Mouse (Mus musculus): ENCODE measurements around the gene Psme3. TPM values are rescaled to one million over a fixed set of nuclear protein-coding genes. Genes with fewer than 3 reads are reported as not detected.

Gene Psme3
- polyA plus RNA-seq, 1 experiment from 2014 or later: 103 TPM

DNA sequence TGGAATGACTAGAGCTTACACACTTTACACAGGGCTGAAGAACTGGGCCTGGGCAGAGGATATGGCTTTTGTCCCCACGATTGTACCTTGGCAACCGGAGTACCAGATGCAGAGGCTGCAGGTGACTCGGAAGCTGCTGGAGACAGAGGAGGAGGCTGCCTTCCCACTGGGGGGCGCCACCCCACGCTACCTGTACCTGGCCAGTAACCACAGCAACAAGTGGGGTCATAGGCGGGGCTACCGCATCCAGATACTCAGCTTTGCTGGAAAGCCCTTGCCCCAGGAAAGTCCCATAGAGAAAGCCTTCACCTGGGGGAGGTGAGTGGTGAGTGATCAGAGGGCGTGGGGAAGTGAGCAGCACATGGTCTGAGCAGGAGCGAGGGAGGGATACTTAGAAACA lies 19.7 kb downstream of the Psme3 start:
- H3K4me1 ChIP-seq (ENCODE audit: control insufficient read depth, insufficient read depth, low read length): peaks cover 9% of the 10 kb centered on the region
- no peak overlapping the region for H3K27ac ChIP-seq (ENCODE audit: low read length)
- no peaks in the 10 kb centered on the region for H3K9me3 ChIP-seq (replicated peaks; ENCODE audit: control insufficient read depth, low read length)
- H3K4me2 ChIP-seq (ENCODE audit: low read depth, low read length): no peak overlapping the region
- H3K9ac ChIP-seq (ENCODE audit: low read length): no peak overlapping the region
- H3K4me3 ChIP-seq (ENCODE audit: low read length): no peak overlapping the region
- no peak for ATAC-seq (replicated peaks; ENCODE audit: extremely low read depth, insufficient read depth, low FRiP score)
- 77% methylated on average over 9 of the region's 9 CpGs for WGBS
- no peaks in the 10 kb centered on the region for H3K36me3 ChIP-seq (ENCODE audit: control insufficient read depth, insufficient read depth)
- no peaks in the 10 kb centered on the region for H3K27me3 ChIP-seq (ENCODE audit: control insufficient read depth, insufficient read depth, low read length)

DNA sequence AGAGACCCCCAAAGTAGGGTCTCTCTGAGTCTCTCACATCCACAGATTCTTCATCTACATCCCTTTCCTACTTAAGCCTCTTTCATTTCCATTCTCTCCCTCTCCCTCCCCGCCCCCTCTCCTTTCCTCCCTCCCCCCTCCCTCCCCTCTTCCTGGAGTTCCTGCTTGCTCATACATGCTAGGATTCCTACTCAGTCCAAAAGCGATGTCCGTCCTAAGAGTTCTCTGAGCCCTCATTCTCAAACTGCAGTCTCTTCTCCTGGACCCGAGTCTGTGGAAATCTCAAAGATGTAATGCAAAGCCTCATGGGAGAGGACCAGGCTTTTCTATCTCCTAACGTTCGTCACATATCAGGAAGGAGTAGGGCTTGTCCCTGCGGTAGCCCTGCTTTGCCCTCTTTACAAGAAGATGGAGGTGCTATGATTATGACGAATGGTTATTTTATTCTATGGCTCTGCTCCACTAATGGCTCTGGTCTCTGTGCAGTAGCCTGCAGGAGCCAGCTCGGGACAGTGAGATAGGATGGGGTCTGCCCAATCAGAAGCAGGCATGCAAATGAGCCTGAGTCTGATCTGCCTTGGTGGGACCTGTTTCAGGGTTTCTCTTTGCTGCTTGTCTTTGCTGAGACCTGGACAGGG lies 22.2 kb downstream of the Psme3 start:
- H3K27ac ChIP-seq (ENCODE audit: low read length): no peak overlapping the region
- 5% methylated on average over 9 of the region's 9 CpGs for WGBS
- ATAC-seq (replicated peaks; ENCODE audit: extremely low read depth, insufficient read depth, low FRiP score): peak; percentile 83; the same call in 1 of the 2 replicates
- H3K36me3 ChIP-seq (ENCODE audit: control insufficient read depth, insufficient read depth): no peaks in the 10 kb centered on the region
- no peaks in the 10 kb centered on the region for H3K9me3 ChIP-seq (replicated peaks; ENCODE audit: control insufficient read depth, low read length)
- H3K4me2 ChIP-seq (ENCODE audit: low read depth, low read length): peak overlapping the region; percentile 61
- peaks cover 9% of the 10 kb centered on the region for H3K4me1 ChIP-seq (ENCODE audit: control insufficient read depth, insufficient read depth, low read length)
- peak overlapping the region; percentile 33 for H3K4me3 ChIP-seq (ENCODE audit: low read length)
- H3K9ac ChIP-seq (ENCODE audit: low read length): no peak overlapping the region
- H3K27me3 ChIP-seq (ENCODE audit: control insufficient read depth, insufficient read depth, low read length): no peaks in the 10 kb centered on the region

DNA sequence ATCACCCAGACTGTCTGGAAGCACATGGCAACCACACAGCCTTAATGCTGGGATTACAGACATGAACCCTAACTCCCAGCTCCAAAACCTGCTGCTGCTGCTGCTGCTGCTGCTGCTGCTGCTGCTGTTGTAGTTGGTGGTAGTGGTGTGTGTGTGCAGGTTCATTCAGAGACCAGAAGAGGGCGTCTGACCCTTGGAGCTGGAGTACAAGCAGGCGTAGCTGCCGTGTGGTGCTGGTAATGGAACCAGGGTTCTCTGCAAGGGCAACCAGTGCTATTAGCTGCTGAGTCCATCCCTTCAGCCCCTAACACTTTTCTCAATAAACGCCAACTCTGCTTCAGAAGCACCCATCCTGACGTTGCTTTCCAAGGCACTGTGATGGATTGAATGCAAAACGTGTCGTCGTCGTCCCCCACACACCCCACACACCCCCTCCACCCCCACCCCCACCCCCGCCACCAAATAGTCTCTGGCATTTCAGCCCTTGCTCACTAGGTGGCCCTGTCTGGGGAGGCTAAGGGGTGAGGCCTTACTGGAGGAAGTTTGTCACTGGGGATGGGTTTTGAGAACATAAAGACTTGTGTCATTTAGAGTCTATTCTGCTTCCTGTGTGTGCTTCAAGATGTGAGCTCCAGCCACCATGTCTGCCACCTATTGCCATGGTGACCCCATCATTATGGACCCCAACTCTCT lies 31.2 kb downstream of the Psme3 start:
- H3K36me3 ChIP-seq (ENCODE audit: control insufficient read depth, insufficient read depth): no peaks in the 10 kb centered on the region
- H3K4me3 ChIP-seq (ENCODE audit: low read length): no peak overlapping the region
- H3K27me3 ChIP-seq (ENCODE audit: control insufficient read depth, insufficient read depth, low read length): no peaks in the 10 kb centered on the region
- no peak overlapping the region for H3K9ac ChIP-seq (ENCODE audit: low read length)
- H3K4me2 ChIP-seq (ENCODE audit: low read depth, low read length): no peak overlapping the region
- 71% methylated on average over 10 of the region's 10 CpGs for WGBS
- H3K27ac ChIP-seq (ENCODE audit: low read length): no peak overlapping the region
- H3K4me1 ChIP-seq (ENCODE audit: control insufficient read depth, insufficient read depth, low read length): no peaks in the 10 kb centered on the region
- ATAC-seq (replicated peaks; ENCODE audit: extremely low read depth, insufficient read depth, low FRiP score): no peak
- no peaks in the 10 kb centered on the region; the same call in 1 of the 2 replicates for H3K9me3 ChIP-seq (replicated peaks; ENCODE audit: control insufficient read depth, low read length)

DNA sequence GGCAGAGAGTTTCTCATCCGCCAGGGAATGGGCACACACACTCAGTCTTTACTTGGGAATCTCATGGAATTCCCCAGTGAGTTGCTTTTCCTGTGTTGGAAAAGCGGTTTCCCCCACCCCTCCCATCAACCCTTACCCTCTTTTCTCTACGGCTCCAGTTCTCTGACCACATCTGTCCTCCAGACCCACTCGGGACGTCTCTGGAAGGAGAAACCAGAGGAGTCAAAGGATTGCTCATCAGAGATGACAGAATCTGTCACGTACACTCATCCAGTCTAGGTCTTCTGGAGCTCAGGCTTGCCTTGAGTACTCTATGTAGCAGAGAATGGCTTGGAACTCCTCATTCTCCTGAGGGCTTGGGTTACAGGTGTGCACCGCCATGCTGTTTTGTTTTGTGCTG lies 32.8 kb downstream of the Psme3 start:
- Histone ChIP-seq H3K27me3 (ENCODE audit: control insufficient read depth, insufficient read depth, low read length) (no peaks in the 10 kb centered on the region), H3K4me3 (ENCODE audit: low read length) (no peak overlapping the region), H3K4me2 (ENCODE audit: low read depth, low read length) (no peak overlapping the region), H3K4me1 (ENCODE audit: control insufficient read depth, insufficient read depth, low read length) (no peaks in the 10 kb centered on the region), H3K9me3 (replicated peaks; ENCODE audit: control insufficient read depth, low read length) (no peaks in the 10 kb centered on the region; the same call in 1 of the 2 replicates), H3K27ac (ENCODE audit: low read length) (no peak overlapping the region), H3K36me3 (ENCODE audit: control insufficient read depth, insufficient read depth) (no peaks in the 10 kb centered on the region), H3K9ac (ENCODE audit: low read length) (no peak overlapping the region)
- no peak for ATAC-seq (replicated peaks; ENCODE audit: extremely low read depth, insufficient read depth, low FRiP score)
- WGBS: 64% methylated on average over 7 of the region's 7 CpGs

DNA sequence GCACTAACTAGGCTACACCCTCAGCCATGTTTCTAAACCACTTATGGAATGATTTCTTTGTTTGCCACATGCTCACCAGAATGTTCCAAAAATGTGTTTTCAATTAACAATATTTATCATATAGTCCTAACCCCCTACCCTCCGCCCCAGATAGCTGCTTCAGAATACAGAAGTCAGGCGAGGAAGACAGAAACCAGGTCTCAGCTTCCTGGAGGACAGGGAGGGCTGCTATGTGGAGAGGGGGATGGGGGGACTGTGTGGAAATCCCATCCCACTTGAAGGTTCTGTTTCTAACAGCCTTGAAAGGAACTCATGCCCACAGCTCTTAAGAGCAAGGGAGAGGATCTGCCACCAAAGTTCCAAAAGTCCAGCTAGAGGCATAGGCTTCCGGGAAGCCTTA lies 33.2 kb downstream of the Psme3 start:
- Histone ChIP-seq H3K4me2 (ENCODE audit: low read depth, low read length) (no peak overlapping the region), H3K9ac (ENCODE audit: low read length) (no peak overlapping the region), H3K4me3 (ENCODE audit: low read length) (no peak overlapping the region), H3K27ac (ENCODE audit: low read length) (no peak overlapping the region), H3K36me3 (ENCODE audit: control insufficient read depth, insufficient read depth) (no peaks in the 10 kb centered on the region), H3K4me1 (ENCODE audit: control insufficient read depth, insufficient read depth, low read length) (no peaks in the 10 kb centered on the region), H3K9me3 (replicated peaks; ENCODE audit: control insufficient read depth, low read length) (no peaks in the 10 kb centered on the region; the same call in 1 of the 2 replicates), H3K27me3 (ENCODE audit: control insufficient read depth, insufficient read depth, low read length) (no peaks in the 10 kb centered on the region)
- 61% methylated on average over 3 of the region's 3 CpGs for WGBS
- no peak for ATAC-seq (replicated peaks; ENCODE audit: extremely low read depth, insufficient read depth, low FRiP score)

DNA sequence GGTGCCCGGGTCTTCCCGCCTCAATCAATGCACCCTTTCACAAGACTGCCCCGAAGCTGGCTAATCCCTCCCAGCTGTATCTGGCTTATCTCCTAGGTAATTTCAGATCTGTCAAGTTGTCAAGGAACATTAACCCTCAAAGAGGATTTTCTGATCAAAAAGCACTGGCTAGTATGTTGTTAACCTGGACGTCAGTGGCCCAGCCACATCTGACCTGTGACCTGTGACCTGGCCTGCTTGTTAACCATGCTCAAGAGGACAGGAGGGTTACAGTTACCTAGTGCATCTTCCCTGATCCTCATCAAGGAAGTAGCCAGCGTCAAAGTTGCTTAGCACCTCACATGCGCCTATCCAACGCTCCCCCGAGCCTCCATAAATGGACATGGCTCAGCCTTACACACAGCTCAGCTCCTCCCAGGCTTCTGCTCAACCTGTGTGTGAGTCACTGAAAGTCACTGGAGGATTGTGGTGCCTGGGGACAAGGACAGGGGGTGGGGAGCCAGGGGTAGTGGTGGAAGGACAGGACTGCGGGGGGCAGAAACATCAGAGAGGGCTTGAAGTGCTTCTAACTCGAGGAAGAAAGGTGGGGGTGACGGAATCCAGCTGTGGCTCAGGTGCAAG lies 35.2 kb downstream of the Psme3 start:
- H3K36me3 ChIP-seq (ENCODE audit: control insufficient read depth, insufficient read depth): no peaks in the 10 kb centered on the region
- no peak overlapping the region for H3K4me3 ChIP-seq (ENCODE audit: low read length)
- H3K4me2 ChIP-seq (ENCODE audit: low read depth, low read length): no peak overlapping the region
- no peaks in the 10 kb centered on the region; the same call in 1 of the 2 replicates for H3K9me3 ChIP-seq (replicated peaks; ENCODE audit: control insufficient read depth, low read length)
- no peak overlapping the region for H3K27ac ChIP-seq (ENCODE audit: low read length)
- no peaks in the 10 kb centered on the region for H3K27me3 ChIP-seq (ENCODE audit: control insufficient read depth, insufficient read depth, low read length)
- H3K4me1 ChIP-seq (ENCODE audit: control insufficient read depth, insufficient read depth, low read length): no peaks in the 10 kb centered on the region
- WGBS: 49% methylated on average over 11 of the region's 11 CpGs
- no peak overlapping the region for H3K9ac ChIP-seq (ENCODE audit: low read length)
- no peak for ATAC-seq (replicated peaks; ENCODE audit: extremely low read depth, insufficient read depth, low FRiP score)

DNA sequence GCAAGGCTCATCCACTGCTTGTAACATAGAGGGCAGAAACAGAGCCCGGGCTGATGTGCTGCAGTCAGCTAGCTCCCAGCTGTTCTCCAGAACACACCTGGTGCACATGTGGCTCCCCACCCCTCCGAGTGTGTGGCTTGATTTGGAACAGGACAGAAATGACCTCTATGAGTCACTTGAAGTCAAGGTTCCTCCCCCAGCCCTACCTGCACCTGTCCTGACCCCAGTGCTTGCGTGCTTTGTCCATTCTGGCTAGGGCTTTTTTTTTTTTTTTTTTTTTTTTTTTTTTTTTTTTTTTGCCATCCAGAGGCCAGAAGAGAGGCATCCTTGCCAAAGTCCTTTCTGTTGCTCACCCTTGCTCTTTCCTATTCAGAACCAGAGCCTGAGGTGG lies 35.7 kb downstream of the Psme3 start:
- no peak overlapping the region for H3K27ac ChIP-seq (ENCODE audit: low read length)
- no peaks in the 10 kb centered on the region for H3K36me3 ChIP-seq (ENCODE audit: control insufficient read depth, insufficient read depth)
- ATAC-seq (replicated peaks; ENCODE audit: extremely low read depth, insufficient read depth, low FRiP score): no peak
- WGBS: 59% methylated on average over 3 of the region's 3 CpGs
- H3K9ac ChIP-seq (ENCODE audit: low read length): no peak overlapping the region
- H3K4me3 ChIP-seq (ENCODE audit: low read length): no peak overlapping the region
- no peak overlapping the region for H3K4me2 ChIP-seq (ENCODE audit: low read depth, low read length)
- H3K27me3 ChIP-seq (ENCODE audit: control insufficient read depth, insufficient read depth, low read length): no peaks in the 10 kb centered on the region
- H3K4me1 ChIP-seq (ENCODE audit: control insufficient read depth, insufficient read depth, low read length): no peaks in the 10 kb centered on the region
- H3K9me3 ChIP-seq (replicated peaks; ENCODE audit: control insufficient read depth, low read length): no peaks in the 10 kb centered on the region; the same call in 1 of the 2 replicates

DNA sequence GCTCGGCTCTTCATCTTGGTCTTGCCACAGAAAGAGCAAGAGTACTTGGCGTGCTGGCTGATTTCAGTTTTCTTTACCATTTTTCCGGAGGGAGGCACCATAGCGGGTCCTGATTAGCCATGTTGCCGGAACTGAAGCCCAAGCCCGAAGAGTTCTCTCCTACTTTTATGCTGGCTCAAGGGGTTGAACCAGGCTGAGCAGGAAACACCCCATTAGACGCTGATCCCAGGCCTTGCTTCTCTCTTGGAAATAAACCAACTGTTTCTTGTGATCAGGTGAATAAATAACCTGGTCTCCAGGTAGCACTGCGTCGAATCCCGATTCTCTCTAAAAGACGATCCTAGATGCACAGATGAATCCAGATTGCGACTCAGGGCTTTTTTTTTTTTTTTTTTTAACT lies 37.4 kb downstream of the Psme3 start:
- no peak for ATAC-seq (replicated peaks; ENCODE audit: extremely low read depth, insufficient read depth, low FRiP score)
- Histone ChIP-seq H3K9me3 (replicated peaks; ENCODE audit: control insufficient read depth, low read length) (no peaks in the 10 kb centered on the region; the same call in 1 of the 2 replicates), H3K36me3 (ENCODE audit: control insufficient read depth, insufficient read depth) (no peaks in the 10 kb centered on the region), H3K27ac (ENCODE audit: low read length) (no peak overlapping the region), H3K4me3 (ENCODE audit: low read length) (no peak overlapping the region), H3K27me3 (ENCODE audit: control insufficient read depth, insufficient read depth, low read length) (no peaks in the 10 kb centered on the region), H3K4me1 (ENCODE audit: control insufficient read depth, insufficient read depth, low read length) (no peaks in the 10 kb centered on the region), H3K9ac (ENCODE audit: low read length) (no peak overlapping the region), H3K4me2 (ENCODE audit: low read depth, low read length) (no peak overlapping the region)
- WGBS: 84% methylated on average over 12 of the region's 12 CpGs

DNA sequence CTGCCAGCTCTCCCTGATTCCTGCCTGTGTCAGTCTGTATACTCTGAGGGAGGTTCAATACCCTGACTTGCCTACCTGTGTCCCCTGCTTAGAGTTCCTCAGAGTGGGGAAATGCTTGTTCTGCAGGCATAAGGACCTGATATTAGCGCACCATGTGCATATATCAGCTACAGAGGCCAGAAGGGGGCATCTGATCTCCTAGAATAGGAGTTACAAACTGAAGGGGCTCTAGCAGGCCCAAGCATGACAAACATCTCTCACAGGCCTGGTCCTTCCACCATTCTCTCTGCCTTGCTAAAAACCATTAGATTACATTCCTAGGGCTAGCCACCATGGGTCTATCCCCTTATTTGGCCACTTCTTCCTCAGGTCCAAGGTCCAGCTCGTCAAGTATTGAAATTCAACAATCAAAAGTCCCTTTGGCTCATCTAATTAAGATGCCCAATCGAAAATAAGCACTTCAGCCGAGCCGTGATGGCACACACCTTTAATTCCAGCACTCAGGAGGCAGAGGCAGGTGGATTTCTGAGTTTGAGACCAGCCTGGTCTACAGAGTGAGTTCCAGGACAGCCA lies 38.5 kb downstream of the Psme3 start:
- ATAC-seq (replicated peaks; ENCODE audit: extremely low read depth, insufficient read depth, low FRiP score): no peak
- no peak overlapping the region for H3K4me2 ChIP-seq (ENCODE audit: low read depth, low read length)
- no peak overlapping the region for H3K9ac ChIP-seq (ENCODE audit: low read length)
- no peaks in the 10 kb centered on the region for H3K36me3 ChIP-seq (ENCODE audit: control insufficient read depth, insufficient read depth)
- WGBS: 85% methylated on average over 5 of the region's 5 CpGs
- no peaks in the 10 kb centered on the region; the same call in 1 of the 2 replicates for H3K9me3 ChIP-seq (replicated peaks; ENCODE audit: control insufficient read depth, low read length)
- no peak overlapping the region for H3K27ac ChIP-seq (ENCODE audit: low read length)
- H3K4me1 ChIP-seq (ENCODE audit: control insufficient read depth, insufficient read depth, low read length): no peaks in the 10 kb centered on the region
- H3K4me3 ChIP-seq (ENCODE audit: low read length): no peak overlapping the region
- no peaks in the 10 kb centered on the region for H3K27me3 ChIP-seq (ENCODE audit: control insufficient read depth, insufficient read depth, low read length)
